Mouse (Mus musculus) left cerebral cortex, adult 6 months (tissue): ENCODE data around the gene Nuf2. TPM values are rescaled to one million over a fixed set of nuclear protein-coding genes. Genes with fewer than 3 reads are reported as not detected.

Experiments used
- long read RNA-seq, 2 experiments: library from polyadenylated mRNA; unstranded; transcript quantifications; one replicate each; pipeline ENCODE4 v2.0.0; 2019 to 2020
- polyA plus RNA-seq: library from polyadenylated mRNA; unstranded; fragments of <200 nt; fragmentation: Nextera tagmentation; gene quantifications from 2 replicates; pipeline ENCODE4 v1.2.3, GENCODE M21; 2021

Gene Nuf2
- polyA plus RNA-seq: 0.53 and 2.1 TPM in 2 replicates
- long read RNA-seq, experiment 1, partial matches to known transcripts: 2 of 7 reads
- long read RNA-seq, experiment 1, other reads (novel, unspliced or antisense): 3 of 7 reads
- long read RNA-seq, experiment 2, partial matches to known transcripts: 2 of 2 reads
- long read RNA-seq, experiment 2, other reads (novel, unspliced or antisense): 0 of 2 reads

DNA sequence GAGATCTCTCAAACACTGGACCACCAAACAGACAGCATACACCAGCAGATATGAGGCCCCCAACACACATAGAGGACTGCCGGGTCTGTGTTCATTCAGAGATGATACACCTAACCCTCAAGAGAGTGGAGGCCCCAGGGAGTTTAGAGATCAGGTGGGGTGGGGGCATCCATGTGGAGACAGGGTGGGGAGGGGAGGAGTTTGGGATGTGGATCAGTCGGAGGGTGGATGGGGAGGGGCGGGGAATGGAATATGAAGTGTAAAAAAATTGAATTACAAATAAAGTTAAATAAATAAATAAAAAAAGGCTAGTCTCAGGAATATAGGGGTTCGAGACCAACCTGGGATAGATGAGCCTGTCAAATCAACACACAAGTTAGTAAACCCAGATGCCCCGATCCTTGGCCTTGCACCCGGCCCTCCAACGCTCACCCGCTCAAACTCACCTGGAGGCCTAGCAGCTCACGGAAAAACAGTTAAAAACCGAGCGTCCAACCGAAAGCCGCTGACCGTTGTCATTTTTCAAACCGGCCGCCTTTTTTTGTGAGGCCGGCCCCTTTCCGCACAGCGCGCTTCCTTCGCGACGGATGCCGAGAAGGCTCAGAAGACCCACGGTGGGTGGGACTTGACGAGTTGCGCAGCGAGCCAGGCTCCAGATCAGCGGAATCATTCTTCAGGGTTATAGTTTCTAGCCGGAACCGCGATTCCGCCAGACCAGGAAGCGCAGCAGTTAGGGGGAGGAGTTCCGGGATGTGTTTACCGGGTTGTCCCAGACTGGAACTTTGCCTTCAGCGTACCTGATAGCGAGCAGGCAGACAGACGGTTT is at the start of gene Nuf2:
TSS of gene Nuf2 (minus strand) at position 589 of the 826 bp plus-strand sequence.

Other genes starting within 250 kb of the Nuf2 start
- 13.8 and 19.4 TPM in 2 replicates for gene Rgs5, start 124.0 kb upstream of the Nuf2 start, polyA plus RNA-seq
- gene Rgs4, start 216.2 kb upstream of the Nuf2 start, polyA plus RNA-seq: 87.2 and 131 TPM in 2 replicates